Mouse (Mus musculus) forelimb bud, embryonic 11.5 days (tissue): ENCODE data around the gene Cox4i2.

Experiments
- DNase-seq: peaks from one replicate; pipeline ENCODE4 v3.0.0-alpha.2; 2012; ENCODE audit warnings: low read depth, low spot score

Gene Cox4i2

GRCm38 (mm10) chr2:152799954-152800761, 46.2 kb downstream of the Cox4i2 start:
- no peak for DNase-seq

- DNase-seq, result no peak
Observed at GRCm38 (mm10) chr2:152800762-152801113, 46.8 kb downstream of the Cox4i2 start.

- DNase-seq, result no peak
Observed at GRCm38 (mm10) chr2:152802303-152802702, 48.3 kb downstream of the Cox4i2 start.

- DNase-seq, result no peak
Observed at GRCm38 (mm10) chr2:152803081-152803480, 49.1 kb downstream of the Cox4i2 start.

- DNase-seq, result peak; percentile 59
Observed at GRCm38 (mm10) chr2:152804408-152805110, 50.6 kb downstream of the Cox4i2 start.

GRCm38 (mm10) chr2:152805111-152805490, 51.1 kb downstream of the Cox4i2 start:
- no peak for DNase-seq

GRCm38 (mm10) chr2:152806037-152806436, 52.1 kb downstream of the Cox4i2 start:
- DNase-seq, result no peak

GRCm38 (mm10) chr2:152808178-152808577, 54.2 kb downstream of the Cox4i2 start:
- no peak for DNase-seq

GRCm38 (mm10) chr2:152810158-152810941, 56.4 kb downstream of the Cox4i2 start:
- no peak for DNase-seq

- no peak for DNase-seq
Observed at GRCm38 (mm10) chr2:152811336-152812165, 57.6 kb downstream of the Cox4i2 start.

- DNase-seq, result no peak
Observed at GRCm38 (mm10) chr2:152813232-152813631, 59.3 kb downstream of the Cox4i2 start.

- no peak for DNase-seq
Observed at GRCm38 (mm10) chr2:152814213-152814874, 60.4 kb downstream of the Cox4i2 start.
